Mouse (Mus musculus): ENCODE data around the gene Olfr901. TPM values are rescaled to one million over a fixed set of nuclear protein-coding genes. Genes with fewer than 3 reads are reported as not detected.

Olfr901 gene
- polyA plus RNA-seq (2015; fragmentation: Illumina TruSeq; extraction: RNeasy Lipid Tissue Mini Kit (QIAGEN cat#74804); ENCODE audit: insufficient read depth, low replicate concordance) = not detected

DNA sequence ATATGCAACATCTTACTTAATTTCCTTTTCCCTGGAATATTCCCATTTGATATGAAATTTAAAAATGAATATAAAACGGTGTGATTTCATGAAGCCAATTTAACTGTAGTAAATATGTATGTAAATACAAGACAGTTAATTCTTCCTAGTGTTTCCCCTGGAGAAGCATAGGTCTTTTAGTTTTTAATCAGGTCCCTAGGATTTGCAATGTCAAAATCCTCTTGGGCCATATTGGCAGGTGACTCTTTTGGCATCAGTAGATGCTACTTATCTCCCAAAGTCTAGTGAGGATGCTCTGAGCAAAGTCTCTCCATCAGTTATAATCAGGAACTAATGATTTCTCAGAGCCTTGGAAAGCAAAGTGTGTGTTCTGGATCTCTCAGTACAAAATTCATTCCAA, at the start of gene Olfr901:
Gene Olfr901, plus strand, starts transcription at position 301 of the 400 bp plus-strand sequence.

DNA sequence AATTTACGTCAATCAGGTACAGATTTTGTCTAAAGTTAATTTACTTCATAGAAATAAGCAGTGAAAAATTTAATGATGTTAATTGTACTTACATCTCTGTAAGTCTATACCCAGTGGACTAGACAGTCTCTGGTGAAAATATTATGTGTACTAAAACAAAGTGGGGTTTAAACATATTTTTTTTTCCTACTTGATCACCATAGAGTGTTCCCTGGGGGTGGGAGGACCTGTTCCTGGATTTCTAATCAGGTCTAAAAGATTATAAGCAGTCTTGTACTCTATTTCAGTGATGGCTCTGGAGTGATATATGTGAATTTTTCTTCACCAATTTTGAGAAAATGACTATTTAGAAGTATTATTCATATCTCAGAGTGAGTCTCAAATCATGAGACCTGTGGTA, 27.9 kb upstream of the Olfr901 start, which contains the start of gene Olfr147:
Gene Olfr147, plus strand, starts transcription at position 301 of the 400 bp plus-strand sequence.

DNA sequence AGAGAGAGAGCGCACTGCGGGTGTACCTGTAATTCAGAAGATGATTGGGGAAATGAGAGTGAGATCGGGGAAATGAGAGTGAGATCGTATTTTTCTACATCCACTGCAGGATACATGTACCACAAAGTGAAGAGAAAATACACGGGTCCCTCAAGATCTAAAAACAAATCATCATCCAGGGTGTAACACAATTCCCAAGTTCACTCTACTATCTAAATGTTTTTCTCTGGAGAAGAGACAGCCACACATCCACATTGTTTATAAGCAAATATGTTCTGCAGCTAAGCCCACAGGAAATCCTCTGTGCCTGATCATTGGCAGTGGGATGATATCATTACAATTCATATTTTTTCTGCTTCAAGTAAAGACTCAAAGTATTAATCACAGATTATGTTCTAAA, 18.1 kb downstream of the Olfr901 start, which contains the start of gene Olfr902:
Gene Olfr902, plus strand, starts transcription at position 301 of the 400 bp plus-strand sequence.

DNA sequence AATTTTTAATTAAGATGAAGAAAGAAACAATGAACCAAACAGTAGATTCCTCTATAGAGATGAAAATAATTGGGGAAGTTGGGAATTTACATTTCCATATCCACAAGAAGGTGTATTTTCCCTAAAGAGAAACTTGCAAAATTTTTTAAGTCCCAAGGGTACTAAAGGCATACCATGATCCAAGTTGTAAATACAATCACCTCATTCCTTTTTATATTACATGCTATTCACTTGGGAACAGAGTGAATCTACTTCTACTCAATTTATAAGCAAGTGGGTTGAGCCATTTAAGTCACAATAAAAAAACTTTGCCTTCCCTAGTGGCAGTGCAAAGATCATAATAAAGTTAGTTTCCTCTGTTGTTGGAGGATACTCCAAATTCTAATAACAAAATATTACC, 33.6 kb downstream of the Olfr901 start, which contains the start of gene Olfr904:
Gene Olfr904, plus strand, starts transcription at position 301 of the 400 bp plus-strand sequence.

DNA sequence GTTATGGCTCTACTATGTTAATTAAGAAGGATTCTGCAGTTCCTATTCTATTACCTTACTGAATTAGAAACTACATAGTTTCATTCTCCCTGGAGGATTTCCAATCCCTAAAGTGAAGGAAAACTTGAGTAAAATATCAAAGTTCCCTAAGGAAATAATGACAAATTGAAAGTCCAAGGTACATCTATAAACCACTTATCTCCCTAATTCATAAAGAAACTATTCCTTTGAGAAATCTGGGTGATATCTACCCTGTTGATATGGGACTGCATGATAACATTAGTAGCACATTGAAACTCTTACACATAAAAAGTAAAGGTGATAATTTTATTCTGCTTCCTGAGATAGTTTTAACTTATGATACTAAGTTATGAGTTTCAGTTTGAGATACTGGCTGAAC, 41.6 kb downstream of the Olfr901 start, which contains the start of gene Olfr905:
Gene Olfr905, plus strand, starts transcription at position 301 of the 400 bp plus-strand sequence.

Other genes starting within 250 kb of the Olfr901 start
- gene Olfr891, start 248.6 kb upstream of the Olfr901 start, polyA plus RNA-seq (2015; fragmentation: Illumina TruSeq; extraction: RNeasy Lipid Tissue Mini Kit (QIAGEN cat#74804); ENCODE audit: insufficient read depth, low replicate concordance) = not detected
- not detected for gene Olfr893, start 221.1 kb upstream of the Olfr901 start, polyA plus RNA-seq (2015; fragmentation: Illumina TruSeq; extraction: RNeasy Lipid Tissue Mini Kit (QIAGEN cat#74804); ENCODE audit: insufficient read depth, low replicate concordance)
- not detected for gene Olfr894, start 211.4 kb upstream of the Olfr901 start, polyA plus RNA-seq (2015; fragmentation: Illumina TruSeq; extraction: RNeasy Lipid Tissue Mini Kit (QIAGEN cat#74804); ENCODE audit: insufficient read depth, low replicate concordance)
- not detected for gene Olfr143, start 176.7 kb upstream of the Olfr901 start, polyA plus RNA-seq (2015; fragmentation: Illumina TruSeq; extraction: RNeasy Lipid Tissue Mini Kit (QIAGEN cat#74804); ENCODE audit: insufficient read depth, low replicate concordance)
- not detected for gene Olfr895, start 161.6 kb upstream of the Olfr901 start, polyA plus RNA-seq (2015; fragmentation: Illumina TruSeq; extraction: RNeasy Lipid Tissue Mini Kit (QIAGEN cat#74804); ENCODE audit: insufficient read depth, low replicate concordance)
- not detected for gene Olfr896-ps1, start 138.3 kb upstream of the Olfr901 start, polyA plus RNA-seq (2015; fragmentation: Illumina TruSeq; extraction: RNeasy Lipid Tissue Mini Kit (QIAGEN cat#74804); ENCODE audit: insufficient read depth, low replicate concordance)
- gene Olfr25, start 100.4 kb upstream of the Olfr901 start, polyA plus RNA-seq (2015; fragmentation: Illumina TruSeq; extraction: RNeasy Lipid Tissue Mini Kit (QIAGEN cat#74804); ENCODE audit: insufficient read depth, low replicate concordance) = not detected
- not detected for gene Olfr898, start 81.0 kb upstream of the Olfr901 start, polyA plus RNA-seq (2015; fragmentation: Illumina TruSeq; extraction: RNeasy Lipid Tissue Mini Kit (QIAGEN cat#74804); ENCODE audit: insufficient read depth, low replicate concordance)
- not detected for gene Olfr250, start 62.6 kb upstream of the Olfr901 start, polyA plus RNA-seq (2015; fragmentation: Illumina TruSeq; extraction: RNeasy Lipid Tissue Mini Kit (QIAGEN cat#74804); ENCODE audit: insufficient read depth, low replicate concordance)
- gene Olfr251, start 52.4 kb upstream of the Olfr901 start, polyA plus RNA-seq (2015; fragmentation: Illumina TruSeq; extraction: RNeasy Lipid Tissue Mini Kit (QIAGEN cat#74804); ENCODE audit: insufficient read depth, low replicate concordance) = not detected
- gene Olfr147, start 27.8 kb upstream of the Olfr901 start, polyA plus RNA-seq (2015; fragmentation: Illumina TruSeq; extraction: RNeasy Lipid Tissue Mini Kit (QIAGEN cat#74804); ENCODE audit: insufficient read depth, low replicate concordance) = not detected
- not detected for gene Olfr902, start 18.2 kb downstream of the Olfr901 start, polyA plus RNA-seq (2015; fragmentation: Illumina TruSeq; extraction: RNeasy Lipid Tissue Mini Kit (QIAGEN cat#74804); ENCODE audit: insufficient read depth, low replicate concordance)
- not detected for gene Olfr904, start 33.7 kb downstream of the Olfr901 start, polyA plus RNA-seq (2015; fragmentation: Illumina TruSeq; extraction: RNeasy Lipid Tissue Mini Kit (QIAGEN cat#74804); ENCODE audit: insufficient read depth, low replicate concordance)
- not detected for gene Olfr905, start 41.7 kb downstream of the Olfr901 start, polyA plus RNA-seq (2015; fragmentation: Illumina TruSeq; extraction: RNeasy Lipid Tissue Mini Kit (QIAGEN cat#74804); ENCODE audit: insufficient read depth, low replicate concordance)
- gene Olfr906, start 57.6 kb downstream of the Olfr901 start, polyA plus RNA-seq (2015; fragmentation: Illumina TruSeq; extraction: RNeasy Lipid Tissue Mini Kit (QIAGEN cat#74804); ENCODE audit: insufficient read depth, low replicate concordance) = not detected
- not detected for gene Olfr907, start 66.3 kb downstream of the Olfr901 start, polyA plus RNA-seq (2015; fragmentation: Illumina TruSeq; extraction: RNeasy Lipid Tissue Mini Kit (QIAGEN cat#74804); ENCODE audit: insufficient read depth, low replicate concordance)
- gene Olfr911-ps1, start 92.1 kb downstream of the Olfr901 start, polyA plus RNA-seq (2015; fragmentation: Illumina TruSeq; extraction: RNeasy Lipid Tissue Mini Kit (QIAGEN cat#74804); ENCODE audit: insufficient read depth, low replicate concordance) = not detected
- gene Olfr910, start 108.4 kb downstream of the Olfr901 start, polyA plus RNA-seq (2015; fragmentation: Illumina TruSeq; extraction: RNeasy Lipid Tissue Mini Kit (QIAGEN cat#74804); ENCODE audit: insufficient read depth, low replicate concordance) = not detected
- not detected for gene Olfr912, start 150.7 kb downstream of the Olfr901 start, polyA plus RNA-seq (2015; fragmentation: Illumina TruSeq; extraction: RNeasy Lipid Tissue Mini Kit (QIAGEN cat#74804); ENCODE audit: insufficient read depth, low replicate concordance)
- gene Olfr913, start 163.3 kb downstream of the Olfr901 start, polyA plus RNA-seq (2015; fragmentation: Illumina TruSeq; extraction: RNeasy Lipid Tissue Mini Kit (QIAGEN cat#74804); ENCODE audit: insufficient read depth, low replicate concordance) = not detected
- gene Olfr914, start 175.6 kb downstream of the Olfr901 start, polyA plus RNA-seq (2015; fragmentation: Illumina TruSeq; extraction: RNeasy Lipid Tissue Mini Kit (QIAGEN cat#74804); ENCODE audit: insufficient read depth, low replicate concordance) = not detected
- gene Olfr916, start 230.4 kb downstream of the Olfr901 start, polyA plus RNA-seq (2015; fragmentation: Illumina TruSeq; extraction: RNeasy Lipid Tissue Mini Kit (QIAGEN cat#74804); ENCODE audit: insufficient read depth, low replicate concordance) = not detected
- gene Olfr917, start 236.4 kb downstream of the Olfr901 start, polyA plus RNA-seq (2015; fragmentation: Illumina TruSeq; extraction: RNeasy Lipid Tissue Mini Kit (QIAGEN cat#74804); ENCODE audit: insufficient read depth, low replicate concordance) = not detected
- gene Olfr918, start 245.1 kb downstream of the Olfr901 start, polyA plus RNA-seq (2015; fragmentation: Illumina TruSeq; extraction: RNeasy Lipid Tissue Mini Kit (QIAGEN cat#74804); ENCODE audit: insufficient read depth, low replicate concordance) = not detected

Data from spleen, adult 10 weeks (tissue).